Mouse (Mus musculus): Measurements from ENCODE around the gene Adamtsl5. TPM values are rescaled to one million over a fixed set of nuclear protein-coding genes. Genes with fewer than 3 reads are reported as not detected.

Adamtsl5 gene
- total RNA-seq, 2 experiments from 2014 or later = not detected

GRCm38 (mm10) chr10:80298571-80299281, 49.5 kb downstream of the Adamtsl5 start:
- ATAC-seq (replicated peaks; ENCODE audit: poor library complexity, severe bottlenecking) = peak; percentile 33; the same call in 1 of the 2 replicates

GRCm38 (mm10) chr10:80297526-80298133, 50.6 kb downstream of the Adamtsl5 start:
- ATAC-seq (replicated peaks; ENCODE audit: poor library complexity, severe bottlenecking) = no peak

- no peak for ATAC-seq (replicated peaks; ENCODE audit: poor library complexity, severe bottlenecking)
Observed at GRCm38 (mm10) chr10:80296824-80297223, 51.4 kb downstream of the Adamtsl5 start.

GRCm38 (mm10) chr10:80295618-80296425, 52.4 kb downstream of the Adamtsl5 start, which contains the start of gene Apc2:
Apc2 (plus strand) TSS chr10:80295977.
- peak; percentile 40 for ATAC-seq (replicated peaks; ENCODE audit: poor library complexity, severe bottlenecking)

GRCm38 (mm10) chr10:80294788-80295303, 53.4 kb downstream of the Adamtsl5 start:
- no peak for ATAC-seq (replicated peaks; ENCODE audit: poor library complexity, severe bottlenecking)

- no peak for ATAC-seq (replicated peaks; ENCODE audit: poor library complexity, severe bottlenecking)
Observed at GRCm38 (mm10) chr10:80294311-80294710, 53.9 kb downstream of the Adamtsl5 start.

- ATAC-seq (replicated peaks; ENCODE audit: poor library complexity, severe bottlenecking) = no peak
Observed at GRCm38 (mm10) chr10:80293325-80293724, 54.9 kb downstream of the Adamtsl5 start.

- peak; percentile 90 for ATAC-seq (replicated peaks; ENCODE audit: poor library complexity, severe bottlenecking)
Observed at GRCm38 (mm10) chr10:80292251-80293146, 55.7 kb downstream of the Adamtsl5 start, which contains the start of gene Rps15. Rps15 (plus strand) TSS chr10:80292453.

Other genes with a start within 250 kb of the Adamtsl5 start
- 42.4 and 43.6 TPM in 2 replicates for gene Sbno2, start 242.8 kb downstream of the Adamtsl5 start, total RNA-seq (2014; fragmentation: Nextera tagmentation)
- gene Sbno2, start 242.8 kb downstream of the Adamtsl5 start, total RNA-seq (2017) = 18.0 and 24.5 TPM in 2 replicates
- 94.5 and 150 TPM in 2 replicates for gene Stk11, start 232.6 kb downstream of the Adamtsl5 start, total RNA-seq (2014; fragmentation: Nextera tagmentation)
- 121 and 132 TPM in 2 replicates for gene Stk11, start 232.6 kb downstream of the Adamtsl5 start, total RNA-seq (2017)
- 193 and 253 TPM in 2 replicates for gene Atp5d, start 209.8 kb downstream of the Adamtsl5 start, total RNA-seq (2014; fragmentation: Nextera tagmentation)
- 47.4 and 49.6 TPM in 2 replicates for gene Atp5d, start 209.8 kb downstream of the Adamtsl5 start, total RNA-seq (2017)
- 0.73 and 5.3 TPM in 2 replicates for gene Cbarp, start 207.6 kb downstream of the Adamtsl5 start, total RNA-seq (2014; fragmentation: Nextera tagmentation)
- 0.36 TPM in 1 of 2 replicates, not detected in the other for gene Cbarp, start 207.6 kb downstream of the Adamtsl5 start, total RNA-seq (2017)
- gene Midn, start 200.1 kb downstream of the Adamtsl5 start, total RNA-seq (2014; fragmentation: Nextera tagmentation) = 26.7 and 36.8 TPM in 2 replicates
- gene Midn, start 200.1 kb downstream of the Adamtsl5 start, total RNA-seq (2017) = 10.0 and 17.4 TPM in 2 replicates
- 25.3 and 70.7 TPM in 2 replicates for gene Cirbp, start 182.4 kb downstream of the Adamtsl5 start, total RNA-seq (2014; fragmentation: Nextera tagmentation)
- 36.8 and 40.7 TPM in 2 replicates for gene Cirbp, start 182.4 kb downstream of the Adamtsl5 start, total RNA-seq (2017)
- gene 1600002K03Rik, start 175.5 kb downstream of the Adamtsl5 start, total RNA-seq (2014; fragmentation: Nextera tagmentation) = 17.2 and 43.4 TPM in 2 replicates
- gene 1600002K03Rik, start 175.5 kb downstream of the Adamtsl5 start, total RNA-seq (2017) = 11.2 and 11.5 TPM in 2 replicates
- not detected in 2 replicates for gene Efna2, start 168.9 kb downstream of the Adamtsl5 start, total RNA-seq (2014; fragmentation: Nextera tagmentation)
- gene Efna2, start 168.9 kb downstream of the Adamtsl5 start, total RNA-seq (2017) = 0.05 TPM in 1 of 2 replicates, not detected in the other
- gene Mum1, start 122.0 kb downstream of the Adamtsl5 start, total RNA-seq (2014; fragmentation: Nextera tagmentation) = 52.6 and 53.1 TPM in 2 replicates
- 30.6 and 31.0 TPM in 2 replicates for gene Mum1, start 122.0 kb downstream of the Adamtsl5 start, total RNA-seq (2017)
- 109 and 191 TPM in 2 replicates for gene Ndufs7, start 99.3 kb downstream of the Adamtsl5 start, total RNA-seq (2014; fragmentation: Nextera tagmentation)
- gene Ndufs7, start 99.3 kb downstream of the Adamtsl5 start, total RNA-seq (2017) = 97.9 and 124 TPM in 2 replicates
- gene Gamt, start 87.4 kb downstream of the Adamtsl5 start, total RNA-seq (2014; fragmentation: Nextera tagmentation) = 4.8 and 6.9 TPM in 2 replicates
- gene Gamt, start 87.4 kb downstream of the Adamtsl5 start, total RNA-seq (2017) = 3.1 and 5.7 TPM in 2 replicates
- gene Dazap1, start 86.9 kb downstream of the Adamtsl5 start, total RNA-seq (2014; fragmentation: Nextera tagmentation) = 128 and 145 TPM in 2 replicates
- 154 and 157 TPM in 2 replicates for gene Dazap1, start 86.9 kb downstream of the Adamtsl5 start, total RNA-seq (2017)
- gene Rps15, start 56.0 kb downstream of the Adamtsl5 start, total RNA-seq (2014; fragmentation: Nextera tagmentation) = 3,725 and 3,829 TPM in 2 replicates
- gene Rps15, start 56.0 kb downstream of the Adamtsl5 start, total RNA-seq (2017) = 2,646 and 2,810 TPM in 2 replicates
- gene Apc2, start 52.4 kb downstream of the Adamtsl5 start, total RNA-seq (2014; fragmentation: Nextera tagmentation) = not detected in 2 replicates
- not detected in 2 replicates for gene Apc2, start 52.4 kb downstream of the Adamtsl5 start, total RNA-seq (2017)
- 35.2 and 45.0 TPM in 2 replicates for gene 2310011J03Rik, start 27.9 kb downstream of the Adamtsl5 start, total RNA-seq (2014; fragmentation: Nextera tagmentation)
- gene 2310011J03Rik, start 27.9 kb downstream of the Adamtsl5 start, total RNA-seq (2017) = 16.4 and 17.4 TPM in 2 replicates
- gene Pcsk4, start 18.9 kb downstream of the Adamtsl5 start, total RNA-seq (2014; fragmentation: Nextera tagmentation) = 6.7 and 7.2 TPM in 2 replicates
- gene Pcsk4, start 18.9 kb downstream of the Adamtsl5 start, total RNA-seq (2017) = 0.98 and 1.6 TPM in 2 replicates
- gene Reep6, start 18.5 kb downstream of the Adamtsl5 start, total RNA-seq (2014; fragmentation: Nextera tagmentation) = 0.11 and 0.60 TPM in 2 replicates
- gene Reep6, start 18.5 kb downstream of the Adamtsl5 start, total RNA-seq (2017) = 0.22 and 2.7 TPM in 2 replicates
- not detected in 2 replicates for gene Plk5, start 8.0 kb upstream of the Adamtsl5 start, total RNA-seq (2014; fragmentation: Nextera tagmentation)
- not detected in 2 replicates for gene Plk5, start 8.0 kb upstream of the Adamtsl5 start, total RNA-seq (2017)
- gene Mex3d, start 39.2 kb upstream of the Adamtsl5 start, total RNA-seq (2014; fragmentation: Nextera tagmentation) = 0.67 and 3.6 TPM in 2 replicates
- gene Mex3d, start 39.2 kb upstream of the Adamtsl5 start, total RNA-seq (2017) = 2.1 and 2.2 TPM in 2 replicates
- gene Mbd3, start 51.1 kb upstream of the Adamtsl5 start, total RNA-seq (2014; fragmentation: Nextera tagmentation) = 85.0 and 105 TPM in 2 replicates
- 94.1 and 106 TPM in 2 replicates for gene Mbd3, start 51.1 kb upstream of the Adamtsl5 start, total RNA-seq (2017)
- 382 and 438 TPM in 2 replicates for gene Uqcr11, start 58.4 kb upstream of the Adamtsl5 start, total RNA-seq (2014; fragmentation: Nextera tagmentation)
- 172 and 277 TPM in 2 replicates for gene Uqcr11, start 58.4 kb upstream of the Adamtsl5 start, total RNA-seq (2017)
- gene Tcf3, start 85.2 kb upstream of the Adamtsl5 start, total RNA-seq (2014; fragmentation: Nextera tagmentation) = 33.8 and 55.2 TPM in 2 replicates
- gene Tcf3, start 85.2 kb upstream of the Adamtsl5 start, total RNA-seq (2017) = 30.7 and 48.4 TPM in 2 replicates
- gene Onecut3, start 146.4 kb upstream of the Adamtsl5 start, total RNA-seq (2014; fragmentation: Nextera tagmentation) = not detected in 2 replicates
- not detected in 2 replicates for gene Onecut3, start 146.4 kb upstream of the Adamtsl5 start, total RNA-seq (2017)
- gene Atp8b3, start 190.7 kb upstream of the Adamtsl5 start, total RNA-seq (2014; fragmentation: Nextera tagmentation) = 0.64 TPM in 1 of 2 replicates, not detected in the other
- gene Atp8b3, start 190.7 kb upstream of the Adamtsl5 start, total RNA-seq (2017) = not detected in 2 replicates
- 43.7 and 48.2 TPM in 2 replicates for gene Rexo1, start 213.1 kb upstream of the Adamtsl5 start, total RNA-seq (2014; fragmentation: Nextera tagmentation)
- gene Rexo1, start 213.1 kb upstream of the Adamtsl5 start, total RNA-seq (2017) = 17.5 and 28.8 TPM in 2 replicates
- 9.3 and 10.1 TPM in 2 replicates for gene Klf16, start 228.9 kb upstream of the Adamtsl5 start, total RNA-seq (2014; fragmentation: Nextera tagmentation)
- 2.8 and 6.8 TPM in 2 replicates for gene Klf16, start 228.9 kb upstream of the Adamtsl5 start, total RNA-seq (2017)
- gene Abhd17a, start 241.9 kb upstream of the Adamtsl5 start, total RNA-seq (2014; fragmentation: Nextera tagmentation) = 27.7 and 36.2 TPM in 2 replicates
- gene Abhd17a, start 241.9 kb upstream of the Adamtsl5 start, total RNA-seq (2017) = 24.2 and 33.5 TPM in 2 replicates